Mouse (Mus musculus) ES-E14 (cell line): ENCODE data around the gene Psmc1.

ENCODE experiments used
- CHD2 ChIP-seq: IDR thresholded peaks from 2 replicates; pipeline ENCODE4 v1.6.1; 2014; ENCODE audit warnings: mild to moderate bottlenecking, low read depth, low read length, inconsistent platforms
- MAFK ChIP-seq: IDR thresholded peaks from 2 replicates; pipeline ENCODE4 v1.6.1; 2014; ENCODE audit warnings: mild to moderate bottlenecking, low read depth, low read length, inconsistent platforms; ENCODE audit not compliant: insufficient read depth
- ZC3H11A ChIP-seq: IDR thresholded peaks from 2 replicates; pipeline ENCODE4 v1.6.1; 2012; ENCODE audit warnings: low read depth, mild to moderate bottlenecking, inconsistent platforms, low read length, borderline replicate concordance
- ZNF384 ChIP-seq: IDR thresholded peaks from 2 replicates; pipeline ENCODE4 v1.6.1; 2012; ENCODE audit warnings: low read depth, low read length, inconsistent platforms

- TF ChIP-seq ZC3H11A, result no peak
- no peak for TF ChIP-seq MAFK
- no peak for TF ChIP-seq ZNF384
- TF ChIP-seq CHD2, result no peak
Measured at GRCm38 (mm10) chr12:100143737-100144136, 33.8 kb downstream of the Psmc1 start.
